Mouse (Mus musculus): ENCODE results near the gene Slc6a19.

The Slc6a19 gene

GRCm38 (mm10) chr13:73654976-73655375 is 49.7 kb downstream of the Slc6a19 start:
- no peak for DNase-seq

- no peak for DNase-seq
Observed at GRCm38 (mm10) chr13:73653266-73653665, 51.4 kb downstream of the Slc6a19 start.

- peak; percentile 73 for DNase-seq
Observed at GRCm38 (mm10) chr13:73646397-73647087, 58.1 kb downstream of the Slc6a19 start.

GRCm38 (mm10) chr13:73641296-73641695 is 63.4 kb downstream of the Slc6a19 start:
- DNase-seq, result no peak

DNA sequence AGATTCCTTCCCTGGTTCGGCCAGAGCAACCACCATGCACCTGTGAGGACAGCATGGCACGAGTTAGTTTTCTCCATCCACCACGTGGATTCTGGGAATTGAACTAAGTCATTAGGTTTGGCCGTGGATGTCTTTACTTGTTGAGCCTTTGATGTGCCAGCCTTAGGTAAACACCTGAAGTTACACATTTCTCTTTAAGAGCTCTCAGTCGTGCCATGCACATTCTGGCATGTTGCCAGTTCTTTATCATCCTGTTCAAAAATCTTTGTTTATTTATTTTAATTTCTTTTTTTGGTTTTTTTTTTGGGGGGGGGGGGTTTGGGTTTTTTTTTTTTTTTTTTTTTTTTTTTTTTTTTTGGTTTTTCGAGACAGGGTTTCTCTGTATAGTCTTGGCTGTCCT is 66.8 kb downstream of the Slc6a19 start:
- DNase-seq, result no peak

DNA sequence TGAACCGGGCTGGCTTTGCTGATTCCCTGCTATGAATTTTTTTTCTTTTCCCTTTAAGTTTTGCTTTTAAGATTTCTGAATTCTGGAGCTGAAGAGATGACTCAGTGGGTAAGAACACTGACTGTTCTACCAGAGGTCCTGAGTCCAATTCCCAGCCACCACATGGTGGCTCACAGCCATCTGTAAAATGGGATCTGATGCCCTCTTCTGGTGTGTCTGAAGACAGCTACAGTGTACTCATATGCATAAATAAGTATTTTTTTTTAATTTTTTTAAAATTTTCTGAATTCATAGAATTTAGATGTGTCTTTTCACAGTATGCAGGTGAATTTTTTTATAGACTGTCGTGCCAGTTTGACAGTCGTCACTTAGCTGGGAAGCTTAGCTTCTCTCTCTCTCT is 72.8 kb downstream of the Slc6a19 start:
- no peak for DNase-seq

All from kidney, adult 18-20 months (tissue).